Mouse (Mus musculus) monocyte, adult 2 months (primary cell): ENCODE measurements around the gene Rwdd4a.

Experiments used
- DNase-seq, 2 experiments: peaks; one replicate each; pipeline ENCODE4 v3.0.0; 2022; ENCODE audit warnings: low spot score in 2 of 2, low read depth in 1 of 2

Gene Rwdd4a

GRCm38 (mm10) chr8:47581454-47581853 lies 48.0 kb downstream of the Rwdd4a start:
- no peak for DNase-seq

- DNase-seq = no peak
These were observed 55.2 kb downstream of the Rwdd4a start for GRCm38 (mm10) chr8:47588616-47589015.

GRCm38 (mm10) chr8:47590400-47590799 lies 56.9 kb downstream of the Rwdd4a start:
- no peak for DNase-seq

- no peak for DNase-seq
These were observed 67.2 kb downstream of the Rwdd4a start for GRCm38 (mm10) chr8:47600664-47601063.
